Mouse (Mus musculus) ES-Bruce4 (cell line): ENCODE measurements around the gene Popdc2. TPM values are rescaled to one million over a fixed set of nuclear protein-coding genes. Genes with fewer than 3 reads are reported as not detected.

Source experiments
- H3K27ac ChIP-seq: 2 replicates; pipeline ENCODE4 v1.5.1; 2012; ENCODE audit warnings: low read length, inconsistent platforms; ENCODE audit not compliant: insufficient read depth
- H3K27me3 ChIP-seq: 2 replicates; pipeline ENCODE4 v1.6.1; 2012; ENCODE audit warnings: mild to moderate bottlenecking, low read length, inconsistent platforms; ENCODE audit not compliant: control insufficient read depth, poor library complexity, insufficient read depth, severe bottlenecking
- H3K36me3 ChIP-seq: 2 replicates; pipeline ENCODE4 v1.6.1; 2012; ENCODE audit warnings: inconsistent platforms, mild to moderate bottlenecking, low read length, moderate library complexity; ENCODE audit not compliant: control insufficient read depth, poor library complexity, insufficient read depth, severe bottlenecking
- H3K4me1 ChIP-seq: one replicate; pipeline ENCODE4 v1.8.1; 2011; ENCODE audit warnings: low read length; ENCODE audit not compliant: control insufficient read depth, insufficient read depth
- H3K4me3 ChIP-seq: 2 replicates; pipeline ENCODE4 v1.5.1; 2011; ENCODE audit warnings: low read depth, mild to moderate bottlenecking, low read length
- H3K9ac ChIP-seq: 2 replicates; pipeline ENCODE4 v1.6.1; 2012; ENCODE audit warnings: low read depth, mild to moderate bottlenecking, inconsistent platforms; ENCODE audit not compliant: poor library complexity, severe bottlenecking
- H3K9me3 ChIP-seq: replicated peaks from 2 replicates; pipeline ENCODE4 v1.6.1; 2012; ENCODE audit warnings: mild to moderate bottlenecking, low read length, inconsistent platforms; ENCODE audit not compliant: control insufficient read depth, poor library complexity, insufficient read depth, severe bottlenecking
- CTCF ChIP-seq: IDR thresholded peaks from one replicate; pipeline ENCODE4 v1.8.1; 2011; ENCODE audit warnings: low read depth, low read length
- EP300 ChIP-seq: IDR thresholded peaks from 2 replicates; pipeline ENCODE4 v1.6.1; 2011; ENCODE audit warnings: low read depth, low read length; ENCODE audit not compliant: insufficient read depth
- POLR2A ChIP-seq: IDR thresholded peaks from one replicate; pipeline ENCODE4 v1.8.1; 2011; ENCODE audit warnings: low read length; ENCODE audit not compliant: insufficient read depth
- polyA plus RNA-seq: library from polyadenylated mRNA; stranded (reverse); fragments of >200 nt; gene quantifications from 2 replicates; pipeline ENCODE4 v1.2.4, GENCODE M21; 2011; ENCODE audit warnings: low read depth; ENCODE audit not compliant: missing spikeins, insufficient read depth, insufficient read length

Popdc2 gene
- polyA plus RNA-seq, 1 experiment: not detected

- Histone ChIP-seq H3K27ac (no peak overlapping the region), H3K36me3 (no peaks in the 10 kb centered on the region), H3K27me3 (no peaks in the 10 kb centered on the region), H3K4me3 (no peak overlapping the region), H3K9me3 (no peaks in the 10 kb centered on the region), H3K9ac (no peak overlapping the region), H3K4me1 (no peaks in the 10 kb centered on the region)
- TF ChIP-seq EP300 (no peak), CTCF (no peak), POLR2A (no peak)
Measured at GRCm38 (mm10) chr16:38389284-38389893, 27.4 kb downstream of the Popdc2 start.

- Histone ChIP-seq H3K27ac (no peak overlapping the region), H3K4me1 (no peaks in the 10 kb centered on the region), H3K9me3 (no peaks in the 10 kb centered on the region), H3K9ac (no peak overlapping the region), H3K4me3 (no peak overlapping the region), H3K36me3 (no peaks in the 10 kb centered on the region), H3K27me3 (no peaks in the 10 kb centered on the region)
- TF ChIP-seq EP300 (no peak), POLR2A (no peak), CTCF (no peak)
Measured at GRCm38 (mm10) chr16:38390322-38390721, 28.3 kb downstream of the Popdc2 start.

- Histone ChIP-seq H3K9ac (no peak overlapping the region), H3K4me3 (no peak overlapping the region), H3K27ac (no peak overlapping the region), H3K9me3 (no peaks in the 10 kb centered on the region), H3K27me3 (no peaks in the 10 kb centered on the region), H3K36me3 (no peaks in the 10 kb centered on the region), H3K4me1 (no peaks in the 10 kb centered on the region)
- TF ChIP-seq EP300: no peak
Measured at GRCm38 (mm10) chr16:38392126-38392894, 30.3 kb downstream of the Popdc2 start.

- Histone ChIP-seq H3K9ac (no peak overlapping the region), H3K4me1 (peaks cover 1% of the 10 kb centered on the region), H3K9me3 (no peaks in the 10 kb centered on the region), H3K4me3 (no peak overlapping the region), H3K27me3 (no peaks in the 10 kb centered on the region), H3K27ac (no peak overlapping the region), H3K36me3 (no peaks in the 10 kb centered on the region)
- TF ChIP-seq POLR2A: no peak
- TF ChIP-seq EP300: no peak
- no peak for TF ChIP-seq CTCF
Measured at GRCm38 (mm10) chr16:38394191-38394618, 32.2 kb downstream of the Popdc2 start.

- TF ChIP-seq POLR2A: no peak
- no peak for TF ChIP-seq CTCF
- TF ChIP-seq EP300: no peak
- Histone ChIP-seq H3K4me3 (no peak overlapping the region), H3K27me3 (no peaks in the 10 kb centered on the region), H3K36me3 (no peaks in the 10 kb centered on the region), H3K9ac (no peak overlapping the region), H3K4me1 (peaks cover 4% of the 10 kb centered on the region), H3K27ac (no peak overlapping the region), H3K9me3 (no peaks in the 10 kb centered on the region)
Measured at GRCm38 (mm10) chr16:38395060-38395730, 33.2 kb downstream of the Popdc2 start.

GRCm38 (mm10) chr16:38396155-38396554 lies 34.1 kb downstream of the Popdc2 start:
- Histone ChIP-seq H3K4me3 (no peak overlapping the region), H3K4me1 (peaks cover 4% of the 10 kb centered on the region), H3K9ac (no peak overlapping the region), H3K27me3 (no peaks in the 10 kb centered on the region), H3K9me3 (no peaks in the 10 kb centered on the region), H3K27ac (no peak overlapping the region), H3K36me3 (no peaks in the 10 kb centered on the region)
- TF ChIP-seq CTCF: no peak
- TF ChIP-seq EP300: no peak
- TF ChIP-seq POLR2A: no peak
